Mouse (Mus musculus) heart, adult 18-20 months (tissue): ENCODE measurements around the gene Dab1. TPM values are rescaled to one million over a fixed set of nuclear protein-coding genes. Genes with fewer than 3 reads are reported as not detected.

Experiments used
- DNase-seq, 2 experiments: peaks; one replicate each; pipeline ENCODE4 v3.0.0; 2021 to 2022; ENCODE audit warnings: mixed read lengths in 1 of 2
- total RNA-seq, 2 experiments: library from RNA; stranded (reverse); gene quantifications; 2 replicates each; pipeline ENCODE4 v1.2.3; 2021

The Dab1 gene
- total RNA-seq, 2 experiments from 2014 or later = 0.05 TPM; not detected in 1

- no peak for DNase-seq
Measured at GRCm38 (mm10) chr4:103993884-103994283, 374.7 kb downstream of the Dab1 start.

DNA sequence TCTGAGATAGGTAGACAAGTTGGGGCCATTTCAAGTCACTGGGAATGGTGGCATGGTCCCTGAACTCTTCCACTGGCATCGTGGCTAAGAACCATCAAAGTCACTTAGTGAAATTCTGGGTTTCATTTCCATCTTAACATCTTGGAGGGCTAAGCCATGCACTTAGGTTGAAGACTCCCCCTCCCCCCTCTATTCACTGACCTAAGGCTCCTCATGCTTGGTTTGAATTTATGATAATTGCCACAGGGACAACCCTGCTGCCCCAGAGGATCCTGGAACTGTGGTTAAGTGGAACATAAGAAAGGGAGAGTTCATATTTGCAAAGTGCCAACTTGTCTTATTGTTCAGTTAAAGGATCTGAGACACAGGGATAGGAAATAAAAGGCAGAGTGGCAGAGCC, 375.2 kb downstream of the Dab1 start:
- no peak for DNase-seq

DNA sequence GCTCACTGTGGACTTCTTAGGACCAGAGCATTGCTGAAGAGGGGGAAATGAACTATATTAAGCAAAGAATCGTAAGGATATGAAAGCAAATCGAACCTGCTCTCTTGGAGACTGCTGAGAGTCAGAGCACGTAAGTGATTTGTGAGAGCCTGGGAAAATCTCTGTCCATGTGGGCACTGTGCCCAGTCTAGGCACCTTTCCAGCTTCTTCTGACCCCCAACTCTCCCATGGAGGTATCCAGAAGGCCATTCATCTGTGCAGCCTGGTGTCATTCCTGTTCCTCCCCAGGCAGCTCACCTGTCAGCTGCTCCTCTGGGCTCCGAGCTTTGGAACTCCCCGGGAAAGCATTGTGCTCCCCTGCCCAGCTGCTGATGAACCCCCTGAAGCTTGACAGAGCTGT, 389.2 kb downstream of the Dab1 start:
- no peak for DNase-seq

DNA sequence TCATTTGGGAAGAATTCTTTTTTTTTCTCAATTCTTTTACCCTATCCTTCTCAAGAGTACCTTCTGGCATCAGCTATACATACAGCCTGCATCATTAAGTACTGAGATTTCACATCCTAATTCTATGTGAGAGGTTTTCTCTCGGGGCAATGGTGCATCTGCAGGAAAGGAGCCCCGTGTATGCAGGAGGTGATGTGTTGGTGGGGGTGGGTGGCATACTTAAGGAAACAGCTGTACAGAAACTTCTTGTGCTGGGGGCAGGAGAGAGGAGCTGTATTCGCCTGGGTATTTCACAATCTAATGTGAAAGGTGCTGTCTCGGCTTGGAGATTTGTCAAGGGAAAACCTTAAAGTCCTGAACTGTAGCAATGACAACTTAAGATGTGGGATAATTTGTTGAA, 392.5 kb downstream of the Dab1 start:
- DNase-seq = no peak

DNA sequence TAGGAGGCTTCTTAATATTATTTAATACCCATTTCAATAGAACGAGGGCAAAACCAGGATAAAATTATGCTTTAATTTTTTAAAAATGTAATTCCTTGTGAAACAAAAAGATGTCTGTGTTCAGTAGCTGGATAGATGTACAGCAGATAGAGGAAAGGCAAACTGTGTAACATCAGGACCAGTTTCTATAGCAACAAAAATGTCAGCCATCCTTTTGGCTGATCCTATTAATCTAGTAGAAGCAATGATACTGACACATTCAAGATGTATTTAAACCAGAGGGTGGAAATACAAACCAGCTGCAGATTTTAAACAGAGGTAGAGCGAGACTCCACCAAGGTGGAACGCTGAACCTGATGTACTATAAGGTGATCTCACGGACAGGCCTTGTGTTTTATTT, 393.0 kb downstream of the Dab1 start:
- no peak for DNase-seq

GRCm38 (mm10) chr4:104025117-104025694, 406.0 kb downstream of the Dab1 start:
- DNase-seq = no peak

- DNase-seq = no peak
Measured at GRCm38 (mm10) chr4:104026834-104027233, 407.7 kb downstream of the Dab1 start.

DNA sequence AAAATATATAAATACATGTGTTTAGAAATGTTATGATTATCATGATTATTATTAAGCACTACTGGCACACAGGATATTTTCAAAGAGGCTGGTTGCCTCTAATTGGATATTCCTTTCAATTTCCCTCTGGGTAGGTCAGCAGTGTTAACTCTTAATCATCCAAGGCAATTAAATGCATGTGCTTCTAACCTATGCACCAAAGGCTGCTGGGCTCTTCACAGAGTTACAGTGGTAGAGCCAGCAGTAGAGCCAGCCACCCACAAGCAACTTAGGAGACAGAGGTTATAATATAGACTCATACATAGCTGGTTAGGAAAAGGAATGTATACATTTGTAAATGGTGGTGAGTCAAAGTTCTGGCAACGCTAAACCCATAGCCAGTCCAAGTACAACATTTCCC, 408.1 kb downstream of the Dab1 start:
- no peak for DNase-seq

GRCm38 (mm10) chr4:104036091-104036490, 416.9 kb downstream of the Dab1 start:
- no peak for DNase-seq

- no peak for DNase-seq
Measured at GRCm38 (mm10) chr4:104039588-104039987, 420.4 kb downstream of the Dab1 start.

- DNase-seq = no peak
Measured at GRCm38 (mm10) chr4:104043441-104043840, 424.3 kb downstream of the Dab1 start.

GRCm38 (mm10) chr4:104044634-104045033, 425.5 kb downstream of the Dab1 start:
- no peak for DNase-seq

DNA sequence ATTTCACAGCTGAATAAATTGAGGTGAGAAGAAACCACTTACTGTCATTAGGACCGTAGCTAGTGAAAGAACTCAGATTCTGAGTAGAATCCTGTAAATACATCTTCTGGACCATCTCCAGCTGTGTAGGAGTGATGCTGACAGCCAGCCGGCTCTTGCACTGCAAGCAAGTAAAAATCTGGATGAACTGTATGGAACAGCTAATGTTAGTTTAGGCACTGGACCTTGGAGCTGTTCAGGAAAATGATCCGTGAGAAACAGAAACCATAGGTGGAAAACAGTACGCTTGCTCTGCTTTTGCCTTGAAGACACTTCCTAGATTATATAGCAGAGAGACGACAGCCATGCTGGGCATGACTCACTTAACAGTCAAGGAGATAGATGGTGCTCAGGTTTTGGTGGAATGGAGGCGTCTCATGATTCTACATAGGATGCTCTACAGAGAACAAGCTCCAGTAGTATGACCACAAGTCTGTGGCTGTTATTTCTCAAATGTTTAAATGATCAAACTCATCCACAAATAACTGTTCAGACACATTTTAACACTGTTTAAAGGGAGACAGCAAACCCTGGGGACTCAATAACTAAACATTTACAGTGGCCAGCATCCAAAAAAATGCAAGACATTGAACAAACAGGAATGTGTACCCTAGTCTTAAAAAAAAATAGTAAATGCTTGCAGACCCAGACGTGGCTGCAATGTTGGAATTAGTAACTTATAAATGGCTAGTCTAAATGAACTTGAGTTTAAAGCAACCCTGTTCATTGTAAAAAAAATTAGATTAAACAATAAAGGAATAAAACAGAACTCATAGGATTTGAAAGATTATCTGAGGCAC, 429.0 kb downstream of the Dab1 start:
- no peak for DNase-seq

DNA sequence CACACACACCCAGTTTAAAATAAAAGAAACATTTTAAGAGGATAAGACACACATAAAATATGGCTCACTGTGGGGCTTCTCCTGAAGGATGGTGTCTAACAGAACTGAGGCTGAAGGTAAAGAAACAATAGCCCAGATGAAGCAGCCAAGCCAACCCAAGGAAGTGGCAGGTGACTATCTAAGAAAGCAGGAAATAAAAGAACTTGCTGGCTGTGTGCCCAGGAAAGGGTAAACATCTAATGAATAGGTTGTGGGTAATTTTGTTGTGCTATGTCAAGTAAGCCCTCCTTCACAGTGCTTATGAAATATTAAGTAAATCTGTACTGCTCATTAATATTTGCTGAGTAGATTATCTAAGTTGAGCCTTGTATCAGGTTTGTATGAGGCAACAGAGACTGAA, 438.0 kb downstream of the Dab1 start:
- no peak for DNase-seq

GRCm38 (mm10) chr4:104059569-104059968, 440.4 kb downstream of the Dab1 start:
- no peak for DNase-seq

DNA sequence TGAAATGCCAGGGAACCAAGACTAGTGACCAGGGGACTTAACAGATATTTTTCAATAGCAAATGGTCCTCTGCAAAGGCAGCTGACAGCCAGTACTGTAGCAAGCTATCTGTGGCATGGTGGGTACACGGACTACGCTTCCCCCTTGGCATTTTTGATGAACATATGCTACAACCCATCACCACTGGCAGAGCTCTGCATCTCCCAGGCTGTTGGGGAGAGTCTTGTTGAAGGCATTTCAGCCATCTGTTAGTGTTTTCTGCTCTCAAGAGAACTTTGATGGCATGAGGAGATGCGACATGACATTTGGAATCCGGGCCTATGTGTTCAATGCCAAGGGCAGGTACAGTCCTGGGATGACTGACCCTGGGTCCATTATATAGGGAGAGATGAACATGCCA, 443.2 kb downstream of the Dab1 start:
- DNase-seq = no peak

- no peak for DNase-seq
Measured at GRCm38 (mm10) chr4:104066901-104067300, 447.7 kb downstream of the Dab1 start.

- peak; percentile 4 to 33 for DNase-seq
Measured at GRCm38 (mm10) chr4:104067748-104068147, 448.6 kb downstream of the Dab1 start.

DNA sequence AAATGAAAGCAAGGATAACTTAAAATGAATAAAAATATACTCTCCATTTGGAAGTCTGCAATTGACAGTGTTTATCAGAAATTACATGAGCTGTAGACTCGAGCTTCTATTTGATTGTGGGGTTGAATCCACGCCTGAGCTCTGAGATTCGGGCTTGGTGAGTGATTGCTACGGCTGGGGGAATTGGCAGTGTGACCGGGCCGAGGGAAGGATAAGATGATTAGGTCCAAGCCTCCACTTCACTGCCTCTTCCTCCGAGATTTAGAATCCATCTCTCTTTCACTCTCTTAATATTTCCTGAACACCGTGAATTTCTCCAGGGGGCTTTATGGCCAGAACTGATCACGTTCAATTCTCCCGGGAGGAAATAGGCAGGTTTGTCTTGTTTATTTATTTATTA, 452.1 kb downstream of the Dab1 start:
- DNase-seq = no peak

GRCm38 (mm10) chr4:104073920-104074459, 454.8 kb downstream of the Dab1 start:
- peak; percentile 8 to 9 for DNase-seq

DNA sequence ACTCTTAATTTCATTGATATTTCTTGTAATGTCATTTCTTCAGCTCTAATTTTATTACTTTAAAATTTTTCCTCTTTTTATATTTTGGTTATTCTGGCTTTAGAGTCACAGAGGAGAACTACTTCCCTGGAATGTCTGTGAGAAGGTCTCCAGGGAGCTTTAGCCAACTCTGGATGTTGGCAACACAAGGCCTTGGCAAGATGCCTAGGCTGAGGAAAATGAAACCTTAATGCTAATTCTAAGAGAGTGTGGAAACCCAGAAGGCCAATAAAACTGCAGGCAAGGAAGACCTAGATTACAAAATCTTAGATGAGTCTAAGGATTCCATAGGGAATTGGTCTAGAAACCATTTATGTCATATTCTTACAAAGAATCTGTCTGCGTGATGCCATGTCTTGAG, 458.6 kb downstream of the Dab1 start:
- peak; percentile 40 to 47 for DNase-seq

DNA sequence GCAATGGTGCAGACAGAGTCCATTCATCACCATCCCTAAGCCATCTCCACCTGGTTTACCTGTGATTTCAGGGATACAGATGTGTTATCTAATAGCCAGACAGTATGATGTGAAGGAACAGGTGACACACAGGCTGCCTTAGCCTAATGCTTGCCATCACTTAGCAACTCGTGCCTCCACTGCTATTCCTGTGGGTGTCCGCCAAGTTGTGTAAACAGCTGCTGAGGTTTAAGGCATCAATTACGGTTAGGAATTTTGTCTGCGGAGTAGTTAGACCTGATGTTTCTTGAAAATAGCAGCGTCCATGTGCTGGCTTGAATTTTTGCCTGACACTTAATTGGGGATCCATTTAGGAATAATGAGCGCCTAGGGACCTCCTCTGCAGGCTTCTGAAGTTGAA, 487.1 kb downstream of the Dab1 start:
- DNase-seq = no peak

DNA sequence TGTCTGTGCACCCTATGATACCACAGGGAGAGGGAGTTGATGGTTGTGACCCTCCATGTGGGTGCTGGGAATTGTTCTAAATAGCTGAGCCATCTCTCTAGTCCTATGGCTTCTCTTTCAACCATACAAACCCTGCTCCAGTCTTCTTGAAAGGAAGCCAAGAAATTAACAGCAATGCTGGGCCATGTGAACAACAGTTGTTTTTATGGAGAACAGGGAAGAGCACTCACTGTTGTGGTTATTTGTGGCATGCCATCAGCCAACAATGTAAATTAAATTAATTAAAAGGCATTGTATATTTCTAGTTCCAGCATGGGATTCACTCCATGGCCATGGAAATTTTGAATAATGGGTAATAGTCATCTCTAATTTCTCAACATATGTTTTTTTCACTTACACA, 492.5 kb downstream of the Dab1 start:
- no peak for DNase-seq
